Mouse (Mus musculus) kidney, postnatal 0 days (tissue): ENCODE results near the gene Rnasel. TPM values are rescaled to one million over a fixed set of nuclear protein-coding genes. Genes with fewer than 3 reads are reported as not detected.

Experiments used
- ATAC-seq: fragments of 200-750 bp; cut with Nextera tagmentation; replicated peaks from 2 replicates; pipeline ENCODE4 v1.8.0; 2017; ENCODE audit warnings: low read depth, moderate number of reproducible peaks, moderate TSS enrichment, moderate library complexity; ENCODE audit not compliant: low FRiP score
- DNase-seq: peaks from one replicate; pipeline ENCODE4 v3.0.0-alpha.2; 2016; ENCODE audit warnings: low spot score
- H3K27ac ChIP-seq: fragments of 300-500 bp; sonication (generic); 2 replicates; pipeline ENCODE4 v1.5.1; 2014; ENCODE audit warnings: mild to moderate bottlenecking
- H3K27me3 ChIP-seq: fragments of 300-500 bp; sonication (generic); 2 replicates; pipeline ENCODE4 v1.6.1; 2014; ENCODE audit warnings: low read length, mixed read lengths; ENCODE audit not compliant: insufficient read depth
- H3K36me3 ChIP-seq: fragments of 300-500 bp; sonication (generic); 2 replicates; pipeline ENCODE4 v1.6.1; 2014; ENCODE audit warnings: low read length, mixed read lengths; ENCODE audit not compliant: insufficient read depth
- H3K4me1 ChIP-seq: fragments of 300-500 bp; sonication (generic); replicated peaks from 2 replicates; pipeline ENCODE4 v1.6.1; 2014; ENCODE audit warnings: antibody characterized with exemption, low read length, mixed read lengths; ENCODE audit not compliant: insufficient read depth
- H3K4me2 ChIP-seq: fragments of 300-500 bp; sonication (generic); 2 replicates; pipeline ENCODE4 v1.6.1; 2014; ENCODE audit warnings: mild to moderate bottlenecking, low read length, moderate library complexity, mixed read lengths
- H3K4me3 ChIP-seq: fragments of 300-500 bp; sonication (generic); replicated peaks from 2 replicates; pipeline ENCODE4 v1.5.1; 2014; ENCODE audit warnings: low read depth, low read length
- H3K9ac ChIP-seq: fragments of 300-500 bp; sonication (generic); 2 replicates; pipeline ENCODE4 v1.6.1; 2014; ENCODE audit warnings: low read depth, low read length
- H3K9me3 ChIP-seq: fragments of 300-500 bp; sonication (generic); replicated peaks from 2 replicates; pipeline ENCODE4 v1.6.1; 2016; ENCODE audit warnings: low read length, inconsistent platforms, mixed read lengths
- CTCF ChIP-seq: IDR thresholded peaks from 2 replicates; pipeline ENCODE4 v1.5.1; 2016; ENCODE audit warnings: antibody characterized with exemption, low read depth, mild to moderate bottlenecking, moderate library complexity
- WGBS: fragments of 180-500 bp; shearing (Covaris S2); extraction: QIAGEN DNeasy Blood & Tissue Kit; methylation state at CpG from one replicate; pipeline ENCODE4 v1.1.7; 2014; 5-methylcytosine and 5-hydroxymethylcytosine counted together
- polyA plus RNA-seq: library from polyadenylated mRNA; unstranded; fragments of >200 nt; fragmentation: Nextera tagmentation; extraction: Ambion mirVana; gene quantifications from 2 replicates; pipeline ENCODE4 v1.2.1, GENCODE M21; 2015

Rnasel gene
- polyA plus RNA-seq, 1 experiment from 2014 or later, result 10.8 TPM

DNA sequence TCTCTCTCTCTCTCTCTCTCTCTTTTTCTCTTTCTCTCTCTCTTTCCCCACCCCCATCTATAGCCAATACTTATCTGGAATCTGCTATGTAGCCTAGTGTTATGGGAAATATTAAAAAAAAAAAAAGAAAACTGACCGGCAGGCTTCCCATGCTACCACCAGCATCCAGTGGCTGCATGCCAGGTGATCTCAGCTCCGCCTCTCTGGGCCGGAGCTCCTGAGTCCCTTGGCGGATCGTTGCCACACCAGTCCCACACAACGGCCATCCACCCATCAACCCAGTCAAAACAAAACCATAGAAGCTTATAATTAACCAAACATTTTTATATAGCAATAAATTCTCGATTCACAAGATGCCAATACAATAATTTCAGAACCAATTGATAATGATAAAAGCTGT lies 28.3 kb upstream of the Rnasel start:
- Histone ChIP-seq H3K9me3 (no peaks in the 10 kb centered on the region), H3K27ac (no peak overlapping the region), H3K4me1 (no peaks in the 10 kb centered on the region; the same call in 1 of the 2 replicates), H3K9ac (no peak overlapping the region), H3K4me3 (no peak overlapping the region), H3K27me3 (no peaks in the 10 kb centered on the region), H3K36me3 (no peaks in the 10 kb centered on the region), H3K4me2 (no peak overlapping the region)
- DNase-seq, result no peak
- ATAC-seq, result no peak
- WGBS, result 66% methylated on average over 7 of the region's 7 CpGs
- no peak for TF ChIP-seq CTCF

DNA sequence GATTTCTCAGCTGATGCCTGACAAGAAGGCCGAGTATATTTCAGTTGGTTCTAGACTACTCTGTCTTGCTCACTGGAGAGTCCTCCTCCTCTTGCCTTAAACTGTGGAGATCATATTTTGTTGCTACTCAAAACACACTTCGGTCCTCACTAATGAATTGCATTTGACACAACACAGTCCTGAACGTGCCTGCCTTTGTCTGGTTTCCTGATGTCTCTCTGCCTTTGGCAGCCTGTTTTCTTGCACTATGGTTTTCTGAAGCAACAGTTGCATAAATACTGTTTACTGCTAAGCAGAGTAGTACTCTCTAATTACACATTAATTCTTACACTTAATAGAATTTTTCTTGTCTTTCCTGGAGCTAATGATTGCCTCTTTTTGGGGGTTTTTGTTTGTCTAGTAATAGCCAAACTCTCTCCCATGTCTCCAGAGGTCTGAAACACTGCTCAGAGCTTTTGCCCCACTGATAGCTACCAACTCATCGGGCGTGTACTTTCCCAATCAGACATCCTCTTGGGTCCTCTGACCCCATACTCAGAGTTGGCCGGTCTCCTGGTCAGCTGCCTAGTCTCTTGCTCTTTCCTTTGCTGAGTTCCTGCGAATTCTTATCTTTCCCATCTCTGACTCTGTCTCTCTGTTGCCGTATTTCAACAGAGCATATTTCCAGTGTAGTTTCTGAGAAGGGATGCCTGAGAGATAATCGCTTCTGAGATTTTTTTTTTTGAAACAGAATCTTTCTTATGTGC lies 27.5 kb upstream of the Rnasel start:
- TF ChIP-seq CTCF, result no peak
- Histone ChIP-seq H3K9ac (no peak overlapping the region), H3K27me3 (no peaks in the 10 kb centered on the region), H3K4me2 (no peak overlapping the region), H3K27ac (no peak overlapping the region), H3K4me1 (no peaks in the 10 kb centered on the region; the same call in 1 of the 2 replicates), H3K4me3 (no peak overlapping the region), H3K36me3 (no peaks in the 10 kb centered on the region), H3K9me3 (no peaks in the 10 kb centered on the region)
- WGBS, result 66% methylated on average over 9 of the region's 9 CpGs
- ATAC-seq (no peak), DNase-seq (no peak)

DNA sequence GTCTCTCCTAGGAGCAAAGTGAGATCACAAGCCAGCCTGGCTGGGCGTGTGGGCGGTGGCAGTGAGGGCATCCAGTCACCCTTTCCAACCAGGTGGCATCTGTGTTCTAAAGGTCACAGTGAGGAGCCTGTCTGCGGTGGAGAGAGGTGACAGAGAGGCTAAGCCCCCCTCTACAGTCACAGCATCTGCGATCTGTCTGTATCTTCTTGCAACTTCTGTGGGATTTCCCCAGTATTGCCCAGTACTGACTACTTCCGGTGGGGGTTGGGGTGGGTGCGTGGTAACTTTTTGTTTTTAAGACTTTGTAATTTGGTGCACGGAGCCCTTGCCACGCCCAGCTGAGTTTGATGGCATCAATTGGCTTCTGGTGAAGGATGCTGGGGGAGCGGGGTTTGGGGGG lies 25.8 kb upstream of the Rnasel start:
- no peak for ATAC-seq
- H3K4me3 ChIP-seq, result no peak overlapping the region
- no peak overlapping the region for H3K27ac ChIP-seq
- H3K4me2 ChIP-seq, result no peak overlapping the region
- no peak overlapping the region for H3K9ac ChIP-seq
- no peaks in the 10 kb centered on the region; the same call in 1 of the 2 replicates for H3K4me1 ChIP-seq
- H3K36me3 ChIP-seq, result no peaks in the 10 kb centered on the region
- no peak for TF ChIP-seq CTCF
- no peaks in the 10 kb centered on the region for H3K9me3 ChIP-seq
- DNase-seq, result no peak
- no peaks in the 10 kb centered on the region for H3K27me3 ChIP-seq
- WGBS, result 61% methylated on average over 9 of the region's 9 CpGs

DNA sequence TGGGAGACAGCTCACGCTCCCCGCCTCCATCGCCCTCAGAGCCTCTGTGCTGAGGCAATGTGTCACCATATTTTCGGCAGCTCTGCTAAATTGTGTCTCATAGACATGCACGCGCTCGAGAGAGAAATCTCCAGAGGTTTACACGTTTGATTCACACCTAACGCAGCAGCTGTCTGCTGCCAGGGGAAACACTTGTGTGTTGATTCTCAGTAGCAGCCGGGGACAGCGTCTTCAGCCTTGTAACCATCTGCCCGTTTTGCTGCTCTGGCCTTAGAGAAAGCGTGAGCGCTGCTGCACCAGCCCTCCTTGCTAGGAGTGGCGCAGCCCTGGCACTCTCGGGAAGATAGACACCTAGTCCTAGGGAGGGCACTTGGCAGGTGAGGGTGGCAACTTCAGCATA lies 22.6 kb upstream of the Rnasel start:
- WGBS, result 80% methylated on average over 16 of the region's 16 CpGs
- no peaks in the 10 kb centered on the region for H3K36me3 ChIP-seq
- ATAC-seq (no peak), DNase-seq (no peak)
- H3K27me3 ChIP-seq, result no peaks in the 10 kb centered on the region
- H3K4me2 ChIP-seq, result no peak overlapping the region
- H3K4me1 ChIP-seq, result no peaks in the 10 kb centered on the region
- no peak overlapping the region for H3K4me3 ChIP-seq
- no peak overlapping the region for H3K9ac ChIP-seq
- no peak for TF ChIP-seq CTCF
- no peak overlapping the region for H3K27ac ChIP-seq
- H3K9me3 ChIP-seq, result no peaks in the 10 kb centered on the region

DNA sequence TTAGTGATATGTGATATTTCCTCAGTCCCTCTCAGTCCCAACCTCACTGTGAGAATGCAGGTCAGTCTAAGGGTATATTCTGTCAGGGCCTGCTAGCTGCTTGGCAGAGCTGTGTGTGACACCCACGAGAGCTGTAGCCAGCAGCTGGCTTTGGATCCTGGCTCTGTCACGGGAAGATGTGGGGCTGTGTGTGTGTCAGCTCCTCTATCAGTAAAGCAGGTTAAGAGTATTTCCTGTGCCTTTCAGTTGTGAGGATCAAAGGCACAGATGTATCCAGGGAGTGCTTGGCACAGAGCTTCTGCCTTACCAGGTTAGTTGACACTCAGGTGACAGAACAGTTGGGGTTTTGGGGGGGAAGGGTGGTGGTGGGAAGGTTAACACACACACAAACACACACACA lies 19.4 kb upstream of the Rnasel start:
- no peak for TF ChIP-seq CTCF
- H3K4me1 ChIP-seq, result no peaks in the 10 kb centered on the region
- no peak overlapping the region for H3K9ac ChIP-seq
- ATAC-seq (no peak), DNase-seq (no peak)
- WGBS, result 44% methylated on average over 2 of the region's 2 CpGs
- H3K4me2 ChIP-seq, result no peak overlapping the region
- H3K27me3 ChIP-seq, result no peaks in the 10 kb centered on the region
- H3K4me3 ChIP-seq, result no peak overlapping the region
- no peaks in the 10 kb centered on the region for H3K36me3 ChIP-seq
- H3K9me3 ChIP-seq, result no peaks in the 10 kb centered on the region
- H3K27ac ChIP-seq, result no peak overlapping the region

DNA sequence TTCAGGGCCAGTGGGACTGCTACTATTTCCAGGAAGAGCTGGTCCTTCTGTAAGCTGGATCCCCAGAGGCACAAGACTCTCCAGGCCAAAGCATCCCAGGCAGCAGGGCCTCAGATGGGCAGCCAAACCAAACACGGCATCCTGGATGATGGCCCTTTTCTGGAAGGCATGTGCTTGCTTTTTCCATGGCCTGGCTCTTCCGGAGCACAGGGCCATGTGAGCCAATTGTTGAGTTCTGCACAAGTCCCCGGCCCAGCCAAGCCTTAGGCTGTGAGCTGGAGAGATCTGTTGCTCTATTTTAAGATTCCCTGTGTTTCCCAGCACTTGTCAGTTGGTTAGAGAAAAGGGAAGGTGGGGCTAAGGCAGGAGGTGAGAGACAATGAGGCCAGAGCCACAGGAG lies 18.6 kb upstream of the Rnasel start:
- DNase-seq (no peak), ATAC-seq (no peak)
- WGBS, result 48% methylated on average over 3 of the region's 3 CpGs
- Histone ChIP-seq H3K4me3 (no peak overlapping the region), H3K9me3 (no peaks in the 10 kb centered on the region), H3K27ac (no peak overlapping the region), H3K9ac (no peak overlapping the region), H3K36me3 (no peaks in the 10 kb centered on the region), H3K4me1 (no peaks in the 10 kb centered on the region), H3K27me3 (no peaks in the 10 kb centered on the region), H3K4me2 (no peak overlapping the region)
- TF ChIP-seq CTCF, result no peak

DNA sequence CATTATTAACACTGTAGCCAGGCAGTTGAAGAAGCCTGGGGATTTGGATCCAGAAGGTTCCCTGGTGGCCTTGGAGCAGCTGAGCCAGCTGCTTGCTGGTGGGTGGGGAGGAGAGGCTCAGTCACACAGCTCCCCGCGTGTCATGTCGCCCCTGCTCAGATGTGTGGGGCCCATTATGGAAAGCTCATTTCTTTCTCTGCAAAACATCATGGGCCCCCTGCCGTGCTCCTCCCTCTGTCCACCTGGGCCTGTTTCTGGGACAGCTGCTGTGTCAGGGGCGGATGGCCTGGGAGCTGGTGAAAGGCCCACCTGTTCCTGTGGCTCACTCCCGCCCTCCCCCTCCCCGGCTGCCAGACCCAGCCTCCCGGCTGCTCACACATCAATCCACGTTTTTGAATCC lies 16.0 kb upstream of the Rnasel start:
- ATAC-seq (no peak), DNase-seq (no peak)
- TF ChIP-seq CTCF, result no peak
- Histone ChIP-seq H3K9ac (no peak overlapping the region), H3K4me1 (no peaks in the 10 kb centered on the region), H3K4me2 (no peak overlapping the region), H3K27ac (no peak overlapping the region), H3K36me3 (no peaks in the 10 kb centered on the region), H3K27me3 (no peaks in the 10 kb centered on the region), H3K9me3 (no peaks in the 10 kb centered on the region), H3K4me3 (no peak overlapping the region)
- 54% methylated on average over 9 of the region's 9 CpGs for WGBS
